Mouse (Mus musculus) embryonic fibroblast, embryonic 13.5 days (primary cell): ENCODE results near the gene Aggf1. TPM values are rescaled to one million over a fixed set of nuclear protein-coding genes. Genes with fewer than 3 reads are reported as not detected.
A peak's percentile ranks its signal among the peaks of the same experiment; 100 is the strongest.

Source experiments
- H3K27ac ChIP-seq: 2 replicates; pipeline ENCODE4 v1.5.1; 2012; ENCODE audit warnings: low read length, control low read depth, inconsistent platforms; ENCODE audit not compliant: insufficient read depth
- H3K4me1 ChIP-seq: 2 replicates; pipeline ENCODE4 v1.6.1; 2011; ENCODE audit warnings: low read length; ENCODE audit not compliant: control insufficient read depth, insufficient read depth
- H3K4me3 ChIP-seq: 2 replicates; pipeline ENCODE4 v1.5.1; 2011; ENCODE audit warnings: mild to moderate bottlenecking, control low read depth, low read length; ENCODE audit not compliant: insufficient read depth
- CTCF ChIP-seq: IDR thresholded peaks from 2 replicates; pipeline ENCODE4 v1.5.1; 2011; ENCODE audit warnings: mild to moderate bottlenecking, control low read depth, low read length, moderate library complexity, borderline replicate concordance; ENCODE audit not compliant: insufficient read depth
- POLR2A ChIP-seq: IDR thresholded peaks from 2 replicates; pipeline ENCODE4 v1.6.1; 2011; ENCODE audit warnings: low read depth, mild to moderate bottlenecking, control low read depth, low read length, moderate library complexity
- polyA plus RNA-seq: library from polyadenylated mRNA; stranded (reverse); fragments of >200 nt; gene quantifications from 2 replicates; pipeline ENCODE4 v1.2.4, GENCODE M21; 2011; ENCODE audit warnings: low read depth; ENCODE audit not compliant: missing spikeins, insufficient read length

Gene Aggf1
- polyA plus RNA-seq, 1 experiment = 24.1 TPM

- peak overlapping the region; percentile 93 for H3K27ac ChIP-seq
- TF ChIP-seq POLR2A (no peak), CTCF (peak; percentile 35; the same call in 1 of the 2 replicates)
- H3K4me3 ChIP-seq = peak overlapping the region; percentile 73
- H3K4me1 ChIP-seq = no peaks in the 10 kb centered on the region
These were observed 51.1 kb downstream of the Aggf1 start for GRCm38 (mm10) chr13:95323950-95324625.

GRCm38 (mm10) chr13:95323400-95323799 lies 51.8 kb downstream of the Aggf1 start, which contains the start of gene Zbed3:
TSS of gene Zbed3 (plus strand) at chr13:95323612.
- Histone ChIP-seq H3K4me3 (peak within 1 kb of the TSS; percentile 73), H3K4me1 (no peaks in the 10 kb centered on the region), H3K27ac (peak within 1 kb of the TSS; percentile 93)
- TF ChIP-seq CTCF (no peak), POLR2A (no peak)

DNA sequence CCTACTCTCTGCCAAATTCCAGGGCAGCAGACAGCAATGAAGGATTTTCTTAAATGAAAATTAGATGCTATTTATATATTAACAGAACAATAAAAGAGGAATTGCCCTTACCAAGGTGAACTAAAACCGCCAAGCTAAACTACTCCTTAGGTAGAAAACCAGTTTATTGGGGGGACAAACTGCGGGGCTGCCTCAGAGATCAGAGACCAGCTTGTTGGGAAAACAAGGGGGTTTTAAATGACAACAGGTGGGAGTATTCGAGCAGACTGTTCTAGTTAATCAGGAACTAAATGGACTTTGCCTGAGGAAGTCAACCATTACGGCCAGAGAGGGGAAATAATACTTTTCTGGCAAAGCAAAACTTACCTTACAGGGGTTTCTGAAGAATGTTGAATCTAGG lies 54.7 kb downstream of the Aggf1 start:
- H3K4me1 ChIP-seq = no peaks in the 10 kb centered on the region
- H3K4me3 ChIP-seq = no peak overlapping the region
- TF ChIP-seq CTCF = no peak
- H3K27ac ChIP-seq = no peak overlapping the region

DNA sequence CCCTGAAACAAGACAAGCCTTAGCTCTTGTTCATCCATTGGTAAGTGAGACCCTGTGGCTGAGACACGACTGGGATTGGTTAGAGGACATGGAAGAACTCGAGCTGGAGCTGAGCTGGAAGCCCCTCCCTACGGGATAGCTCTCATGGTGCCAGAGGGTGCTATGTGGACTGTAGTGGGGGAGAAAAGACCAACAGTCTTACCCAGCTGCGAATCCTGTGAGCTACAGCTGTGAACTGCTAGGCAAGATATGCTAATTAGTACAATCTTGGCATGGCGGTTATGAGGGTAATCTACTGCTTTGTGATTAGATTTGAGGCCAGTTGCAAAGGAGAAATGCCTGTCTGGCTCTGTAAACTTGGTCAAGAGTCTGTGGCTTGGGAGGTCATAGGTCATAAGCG lies 56.0 kb downstream of the Aggf1 start:
- H3K4me1 ChIP-seq = no peaks in the 10 kb centered on the region
- TF ChIP-seq POLR2A (no peak), CTCF (no peak)

DNA sequence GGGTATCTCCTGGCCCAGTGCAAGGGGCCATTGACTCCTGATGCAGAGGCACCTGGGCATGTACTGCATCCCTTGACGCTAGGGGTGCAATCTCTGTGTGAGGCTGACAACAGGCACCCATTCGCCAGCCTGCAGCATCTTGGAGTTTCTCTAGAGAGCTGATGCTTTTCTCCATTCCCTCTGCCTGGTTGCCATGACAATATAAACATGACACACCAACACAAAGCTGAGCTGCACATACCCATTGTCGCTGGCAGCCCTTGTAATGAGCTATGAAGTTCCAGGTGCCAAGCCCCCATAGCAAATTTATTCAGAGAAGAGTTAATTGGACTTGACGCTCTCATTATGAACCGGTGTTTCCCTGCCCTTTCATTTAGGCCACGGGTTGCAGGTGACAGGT lies 63.1 kb downstream of the Aggf1 start:
- no peak overlapping the region for H3K4me3 ChIP-seq
- H3K4me1 ChIP-seq = no peaks in the 10 kb centered on the region
- H3K27ac ChIP-seq = no peak overlapping the region
- no peak for TF ChIP-seq CTCF
- no peak for TF ChIP-seq POLR2A

More for the DNA sequence above, 56.0 kb downstream of the Aggf1 start:
- Histone ChIP-seq H3K27ac (no peak overlapping the region), H3K4me3 (no peak overlapping the region)

DNA sequence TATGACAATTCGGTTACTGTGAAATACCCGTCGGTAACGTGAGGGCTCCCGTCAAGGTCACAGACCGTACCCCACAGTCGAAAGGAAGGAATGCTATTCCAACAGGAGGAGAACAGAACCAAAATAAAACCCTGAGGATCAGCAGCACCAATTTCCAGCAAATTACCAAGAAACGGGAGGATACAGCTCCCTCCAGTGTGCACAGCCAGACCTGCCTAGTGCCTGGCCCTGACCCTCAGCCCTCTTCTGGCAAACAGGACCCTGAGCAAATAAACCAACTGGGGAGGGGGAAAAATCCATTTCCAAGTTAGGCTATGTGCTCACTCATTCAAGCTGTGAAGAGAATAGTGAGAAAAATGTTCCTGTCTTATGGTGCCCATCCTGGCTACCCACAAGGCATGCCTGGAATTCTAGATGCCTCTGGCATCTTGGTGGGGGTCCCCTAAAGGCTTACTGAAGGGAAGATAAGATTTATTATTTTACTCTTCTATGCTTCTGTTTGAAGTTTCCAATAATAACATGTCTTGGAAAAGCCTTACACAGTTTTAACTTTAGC lies 68.0 kb downstream of the Aggf1 start:
- Histone ChIP-seq H3K27ac (no peak overlapping the region), H3K4me1 (no peaks in the 10 kb centered on the region), H3K4me3 (no peak overlapping the region)
- no peak for TF ChIP-seq CTCF
- no peak for TF ChIP-seq POLR2A

- H3K27ac ChIP-seq = no peak overlapping the region
These were observed 68.6 kb downstream of the Aggf1 start for GRCm38 (mm10) chr13:95306596-95306995.

More at GRCm38 (mm10) chr13:95306596-95306995, 68.6 kb downstream of the Aggf1 start:
- TF ChIP-seq CTCF (no peak), POLR2A (no peak)
- Histone ChIP-seq H3K4me3 (no peak overlapping the region), H3K4me1 (no peaks in the 10 kb centered on the region)

Other genes starting within 250 kb of the Aggf1 start
- 21.7 and 44.1 TPM in 2 replicates for gene Pde8b, start 125.0 kb downstream of the Aggf1 start, polyA plus RNA-seq
- gene Zbed3, start 51.7 kb downstream of the Aggf1 start, polyA plus RNA-seq = 36.5 and 58.5 TPM in 2 replicates
- gene Crhbp, start 69.6 kb upstream of the Aggf1 start, polyA plus RNA-seq = not detected in 2 replicates
- gene S100z, start 103.4 kb upstream of the Aggf1 start, polyA plus RNA-seq = not detected in 2 replicates
- gene F2rl1, start 149.9 kb upstream of the Aggf1 start, polyA plus RNA-seq = 11.9 and 17.7 TPM in 2 replicates
- 268 and 320 TPM in 2 replicates for gene F2r, start 243.1 kb upstream of the Aggf1 start, polyA plus RNA-seq